Mouse (Mus musculus) G1E-ER4 (cell line): Measurements from ENCODE around the gene Pdzrn4. TPM values are rescaled to one million over a fixed set of nuclear protein-coding genes. Genes with fewer than 3 reads are reported as not detected.

ENCODE experiments used
- GATA1 ChIP-seq: IDR thresholded peaks from one replicate; pipeline ENCODE4 v1.8.0; 2012; ENCODE audit warnings: low read length, inconsistent platforms
- polyA plus RNA-seq: library from polyadenylated mRNA; stranded (reverse); fragments of >175 nt; gene quantifications from 2 replicates; pipeline ENCODE4 v1.2.3, GENCODE M21; 2012

Gene Pdzrn4
- polyA plus RNA-seq, 1 experiment: not detected

DNA sequence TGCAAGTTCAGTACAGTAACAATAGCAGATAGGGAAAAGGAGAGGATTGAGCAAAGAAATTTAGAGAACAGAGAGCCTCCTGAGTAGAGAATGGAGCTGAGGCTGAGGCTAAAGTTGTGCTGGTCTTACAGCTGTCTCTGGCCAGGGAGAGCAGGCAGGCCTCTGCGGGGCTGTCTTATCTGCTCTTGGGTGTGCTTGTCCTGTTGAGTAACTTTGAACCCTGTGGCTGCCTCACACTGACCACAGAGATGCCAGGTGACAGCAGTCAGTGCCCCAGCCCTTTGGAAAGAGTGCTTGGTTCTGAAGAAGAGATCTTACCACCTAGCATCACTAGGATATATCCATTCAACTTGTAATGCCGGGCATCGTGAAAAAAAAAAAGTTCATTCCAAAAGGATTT is 214.2 kb downstream of the Pdzrn4 start:
- no peak for TF ChIP-seq GATA1

DNA sequence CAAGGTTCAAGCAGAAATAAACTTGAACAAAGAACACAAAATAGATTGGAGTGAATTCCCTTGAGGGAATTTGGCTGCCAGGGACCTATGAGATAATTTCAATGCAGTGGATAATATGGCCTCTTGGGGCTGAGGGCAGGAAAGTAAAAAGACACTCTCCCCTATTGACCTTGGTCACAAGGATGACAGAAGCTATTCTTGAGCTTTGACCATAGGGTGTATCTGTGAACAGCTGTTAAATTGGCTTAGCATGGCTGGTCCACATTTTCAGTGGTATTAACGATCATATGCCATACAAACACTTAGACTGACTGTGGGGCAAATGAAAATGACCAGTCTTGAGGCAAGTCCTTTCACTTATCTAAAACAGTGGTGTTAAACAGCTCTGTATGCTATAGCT is 215.7 kb downstream of the Pdzrn4 start:
- TF ChIP-seq GATA1: no peak

DNA sequence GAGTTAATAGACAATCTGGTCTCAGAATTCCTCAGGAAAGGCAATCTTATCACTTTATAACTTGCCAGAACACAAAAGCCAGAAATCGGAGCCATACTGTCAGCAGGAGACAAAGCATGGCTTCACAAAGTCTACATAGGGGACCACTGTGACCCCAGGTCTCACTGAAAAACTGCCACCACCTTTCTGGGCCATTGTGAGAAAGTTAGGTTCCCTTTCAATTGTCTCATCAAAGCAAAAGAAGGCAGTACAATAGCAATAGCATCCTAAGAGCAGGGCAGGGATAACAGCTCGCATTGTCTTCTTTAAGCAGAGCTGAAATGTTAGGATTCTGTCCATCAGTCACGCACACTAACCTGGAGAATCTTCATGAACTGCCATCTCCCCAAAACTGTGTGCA is 216.5 kb downstream of the Pdzrn4 start:
- no peak for TF ChIP-seq GATA1

DNA sequence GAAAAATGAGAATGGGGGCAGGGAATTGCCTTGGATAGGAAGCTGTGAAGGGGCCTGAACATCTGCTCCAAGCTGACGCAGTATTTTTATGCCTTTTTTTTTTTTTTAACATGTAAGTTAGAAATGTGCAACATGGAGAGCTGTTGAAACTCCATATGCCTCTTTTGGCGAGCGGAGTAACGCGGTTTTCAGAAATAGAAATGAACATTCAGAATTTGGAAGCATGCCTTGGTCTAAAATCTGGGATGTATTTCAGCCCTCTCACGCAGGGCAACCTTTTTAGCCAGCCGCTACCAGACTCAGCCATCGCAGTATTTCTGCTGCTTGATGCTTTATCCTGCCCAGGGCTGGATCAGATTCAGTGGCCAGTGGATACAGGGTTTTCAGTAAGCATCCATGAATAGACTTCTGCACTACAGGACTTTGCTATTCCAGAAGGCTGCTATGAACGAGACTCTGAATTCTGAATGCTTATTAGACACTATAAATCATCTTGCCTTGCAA is 225.1 kb downstream of the Pdzrn4 start:
- TF ChIP-seq GATA1: no peak

DNA sequence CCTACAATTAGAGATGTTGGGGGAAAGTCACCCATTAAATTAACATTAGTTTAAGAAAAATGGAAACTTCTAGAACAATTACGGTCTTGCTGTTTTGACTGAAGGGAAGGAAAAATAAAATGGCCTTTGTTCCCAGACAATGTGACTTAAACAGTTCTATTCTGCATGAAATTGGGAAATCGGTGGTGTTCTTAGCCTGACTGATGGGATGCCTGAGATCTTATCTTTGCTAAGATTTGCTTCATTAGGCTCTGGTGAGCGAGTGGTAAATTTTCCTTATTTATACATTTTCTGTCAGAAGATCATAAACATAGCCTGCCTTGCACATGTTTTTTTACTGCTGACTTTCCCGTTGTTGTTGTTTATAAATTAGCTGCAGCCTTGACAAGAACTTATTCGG is 225.6 kb downstream of the Pdzrn4 start:
- TF ChIP-seq GATA1: no peak

DNA sequence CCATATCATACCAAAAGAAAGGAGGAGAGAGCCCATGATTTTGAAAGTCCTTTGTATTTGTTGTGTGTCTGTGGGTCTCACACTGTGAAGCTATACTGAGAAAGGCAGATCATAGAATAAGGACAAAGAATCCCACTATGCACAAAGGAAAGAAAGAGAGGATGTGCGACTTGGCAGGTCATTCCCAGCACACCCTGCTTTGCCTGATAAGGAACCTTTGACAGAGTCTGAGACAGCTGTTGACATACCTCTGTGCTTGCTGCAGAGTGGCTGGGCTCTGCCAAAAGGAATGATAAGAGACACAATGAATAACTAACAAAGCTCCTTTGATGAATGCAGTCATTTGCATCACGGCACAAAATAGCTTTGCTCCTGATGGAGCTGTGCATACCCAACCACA is 232.5 kb downstream of the Pdzrn4 start:
- no peak for TF ChIP-seq GATA1

DNA sequence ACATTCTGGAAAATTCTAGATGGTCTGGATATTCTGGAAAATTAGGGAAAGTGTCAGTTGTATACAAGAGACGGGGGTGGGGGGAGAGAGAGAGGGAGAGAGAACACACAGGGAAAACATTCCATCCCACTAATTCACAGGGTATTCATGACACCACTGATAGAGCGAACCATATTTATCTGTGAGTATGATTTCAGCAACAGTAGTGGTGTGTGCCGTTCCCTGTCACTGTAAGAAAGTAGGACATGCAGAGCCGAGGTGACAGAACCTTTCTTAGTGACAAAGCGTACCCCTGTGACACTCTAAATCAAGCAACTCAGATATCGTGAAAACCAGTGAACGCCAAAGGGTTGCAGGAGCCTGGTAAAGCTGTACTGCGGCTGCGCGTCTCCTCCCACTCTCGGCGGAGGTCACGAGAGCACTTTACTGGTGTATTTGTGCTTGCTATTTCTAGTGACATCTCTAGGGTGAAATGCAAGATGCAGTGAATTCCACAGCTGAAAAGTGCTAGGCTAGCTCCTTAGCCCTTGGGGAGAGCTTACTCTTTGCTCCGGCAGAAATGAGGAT is 237.4 kb downstream of the Pdzrn4 start:
- no peak for TF ChIP-seq GATA1

DNA sequence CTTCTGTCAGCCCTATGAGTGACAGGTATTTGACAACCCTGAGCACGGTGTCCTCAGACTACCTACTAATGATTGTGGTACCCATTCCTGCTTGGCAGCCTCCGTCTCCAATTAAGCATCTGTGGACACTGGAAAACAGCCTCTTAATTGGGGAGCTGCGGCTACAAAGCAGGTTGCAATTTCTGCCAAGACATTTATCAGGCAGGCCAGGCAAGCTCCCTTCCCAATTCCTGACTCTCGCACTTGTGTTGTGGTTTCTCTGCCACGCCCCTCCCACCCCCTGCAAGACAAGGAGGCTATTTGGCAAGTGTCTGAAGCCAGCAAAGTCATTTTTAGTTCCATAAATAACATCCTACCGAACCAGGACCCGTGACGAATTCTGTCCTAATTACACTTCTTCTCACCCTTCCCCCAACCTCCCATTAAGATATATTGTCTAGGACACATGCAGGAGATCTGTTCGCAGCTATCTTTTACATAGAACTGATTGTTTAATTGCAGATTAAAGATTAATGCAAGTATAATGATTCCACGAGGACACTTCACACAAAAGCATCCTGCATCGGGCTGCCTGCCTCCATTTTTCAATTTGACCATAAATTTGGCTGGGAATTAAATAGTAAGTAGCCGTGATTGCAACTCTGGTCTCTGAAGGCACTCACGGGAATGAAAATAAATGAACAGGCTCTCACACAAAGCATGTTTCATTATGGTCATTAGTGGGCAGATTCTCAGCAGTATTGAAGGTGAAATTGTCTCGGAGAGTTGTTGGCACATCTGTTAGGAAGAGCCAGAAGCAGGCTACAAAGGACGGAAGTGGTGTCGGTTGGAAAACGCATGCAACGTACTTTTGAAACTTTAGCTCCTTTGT is 243.8 kb downstream of the Pdzrn4 start:
- TF ChIP-seq GATA1: no peak

DNA sequence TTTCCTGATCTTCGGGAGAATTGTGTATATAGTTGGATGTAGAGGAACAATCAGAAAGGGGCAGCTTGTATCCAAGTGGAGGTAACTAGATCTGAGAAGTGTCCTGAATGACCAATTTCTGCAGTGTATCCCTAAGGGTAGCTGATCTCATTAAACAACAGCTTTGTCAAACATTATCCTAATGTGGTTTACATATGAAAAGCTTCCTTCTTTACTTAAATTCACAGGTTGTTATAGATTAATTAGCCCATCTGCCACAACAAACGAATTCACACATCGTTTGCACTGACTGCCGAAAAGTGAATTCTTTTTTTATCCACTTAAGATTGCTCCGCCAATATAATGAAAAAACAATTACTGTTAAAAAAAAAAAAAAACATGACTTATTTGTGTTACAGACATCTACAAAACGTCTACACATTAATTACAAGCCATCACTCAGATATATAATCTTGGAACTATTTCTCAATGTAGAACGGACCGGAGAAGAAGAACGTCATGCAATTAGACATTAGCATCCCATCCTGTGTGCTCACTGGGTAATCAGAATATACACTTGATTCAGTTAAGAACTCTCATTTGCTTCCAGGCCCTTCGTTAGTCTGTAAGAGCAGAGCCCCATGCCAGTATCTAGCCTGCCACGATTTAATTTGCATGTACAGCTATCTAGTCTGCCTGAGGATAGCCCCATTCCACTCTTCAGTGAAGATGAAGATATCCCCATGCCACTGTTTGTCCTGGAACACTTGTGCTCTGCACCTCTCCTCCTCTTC is 274.8 kb downstream of the Pdzrn4 start:
- no peak for TF ChIP-seq GATA1

DNA sequence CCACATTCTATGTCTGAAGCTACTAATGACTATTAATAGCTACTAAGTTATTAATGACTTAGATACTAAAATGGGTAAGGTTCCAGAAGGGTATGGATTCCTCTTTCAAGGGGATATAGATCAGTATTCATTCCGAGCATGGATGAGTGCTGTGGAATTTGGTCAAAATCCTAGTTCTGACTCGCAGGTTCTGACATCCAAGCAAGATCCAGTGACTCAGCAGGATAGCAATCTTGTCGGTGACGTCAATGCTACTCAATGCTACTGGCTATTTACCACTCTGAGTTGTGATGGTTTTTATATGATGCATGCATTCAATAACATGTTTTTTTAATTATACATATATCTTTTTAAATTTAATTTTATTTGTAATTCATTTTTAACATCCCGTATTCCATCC is 279.4 kb downstream of the Pdzrn4 start:
- TF ChIP-seq GATA1: no peak

DNA sequence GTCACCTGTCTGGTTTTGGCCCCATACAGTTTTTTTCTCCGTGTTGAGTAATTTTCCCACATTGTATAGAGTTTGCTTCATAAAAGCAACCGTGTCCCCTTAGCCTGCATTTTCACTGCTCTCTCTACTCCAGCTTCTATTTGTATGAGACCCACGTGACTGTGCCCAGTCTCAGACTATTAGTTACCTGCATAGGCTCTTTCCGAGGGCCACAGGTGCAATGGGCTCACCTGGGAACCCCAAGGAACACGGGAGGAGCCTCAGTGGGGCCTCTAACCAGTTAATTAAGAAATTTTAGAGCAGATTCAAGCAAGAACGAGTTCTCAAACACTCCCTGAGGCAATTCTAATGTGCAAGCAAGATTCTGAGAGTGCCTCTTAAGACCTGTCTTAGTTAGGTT is 281.7 kb downstream of the Pdzrn4 start:
- no peak for TF ChIP-seq GATA1

DNA sequence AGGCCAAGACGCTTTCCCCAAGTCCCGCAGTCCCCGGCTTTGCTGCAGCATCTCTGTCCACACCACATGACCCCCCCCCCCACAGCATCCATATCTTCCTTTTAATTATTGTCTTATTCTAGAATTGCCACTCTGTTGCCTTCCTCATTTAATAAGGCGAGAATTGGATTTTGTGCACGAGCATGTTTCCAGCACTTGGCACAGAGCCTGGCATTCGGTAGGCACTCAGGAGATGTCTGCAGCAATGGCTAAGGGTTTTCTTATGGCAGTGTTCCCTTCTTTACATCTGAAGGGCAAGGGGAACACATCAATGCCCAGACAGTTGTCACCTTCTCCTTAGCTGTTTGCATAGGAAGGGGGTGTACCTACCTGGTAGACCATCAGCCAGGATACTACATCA is 282.9 kb downstream of the Pdzrn4 start:
- TF ChIP-seq GATA1: no peak

DNA sequence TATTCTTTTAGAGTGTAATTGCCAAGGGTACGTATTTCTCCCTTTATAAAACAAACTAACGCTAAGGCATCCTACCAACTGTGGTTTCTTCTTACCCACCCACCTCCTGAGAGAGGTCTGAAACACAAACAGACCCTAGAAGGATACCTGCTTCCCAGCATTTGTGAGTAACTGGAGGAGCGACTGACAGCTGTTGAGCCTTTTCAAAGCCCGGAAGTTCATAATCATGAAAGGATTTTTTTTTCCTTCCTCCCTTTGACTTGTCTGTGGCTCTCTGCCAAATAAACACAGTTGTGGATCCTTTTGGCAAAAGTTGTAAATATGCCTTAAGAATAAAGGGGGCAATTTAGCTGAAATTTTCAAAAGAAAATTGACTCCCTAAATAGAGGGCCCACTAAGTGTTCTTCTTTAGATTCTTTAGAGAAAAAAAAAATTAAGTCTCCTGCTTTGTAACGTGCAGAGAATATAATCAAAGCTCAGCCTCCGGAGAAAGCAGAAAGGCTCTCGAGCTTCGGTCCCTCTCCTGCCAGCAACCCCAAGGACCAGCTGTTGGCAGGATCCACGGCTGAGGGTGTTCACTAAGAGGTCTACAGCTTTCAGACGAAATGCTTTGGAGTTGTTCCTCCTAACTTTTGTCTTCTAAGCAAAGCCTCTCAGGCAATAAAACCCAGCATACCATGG is 299.7 kb downstream of the Pdzrn4 start:
- no peak for TF ChIP-seq GATA1

DNA sequence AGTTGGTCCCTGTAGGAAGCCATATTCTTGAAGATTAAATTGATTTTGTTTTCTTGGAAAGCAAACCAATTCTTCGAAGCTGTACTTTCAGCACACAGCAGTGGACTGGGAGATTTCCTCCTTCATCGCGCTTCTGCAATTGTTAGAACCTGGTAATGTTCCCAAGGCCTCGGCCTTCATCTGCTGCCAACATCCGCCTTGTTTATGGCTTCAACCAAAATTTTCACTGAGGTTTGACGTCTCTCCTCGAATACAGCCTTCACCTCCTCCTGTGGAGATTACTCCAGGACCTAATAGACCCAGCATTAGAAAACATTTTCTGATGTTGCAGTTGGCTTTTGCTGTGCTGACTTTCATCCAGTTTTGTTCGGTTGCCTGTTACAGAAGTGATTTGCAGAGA is 307.5 kb downstream of the Pdzrn4 start:
- no peak for TF ChIP-seq GATA1

DNA sequence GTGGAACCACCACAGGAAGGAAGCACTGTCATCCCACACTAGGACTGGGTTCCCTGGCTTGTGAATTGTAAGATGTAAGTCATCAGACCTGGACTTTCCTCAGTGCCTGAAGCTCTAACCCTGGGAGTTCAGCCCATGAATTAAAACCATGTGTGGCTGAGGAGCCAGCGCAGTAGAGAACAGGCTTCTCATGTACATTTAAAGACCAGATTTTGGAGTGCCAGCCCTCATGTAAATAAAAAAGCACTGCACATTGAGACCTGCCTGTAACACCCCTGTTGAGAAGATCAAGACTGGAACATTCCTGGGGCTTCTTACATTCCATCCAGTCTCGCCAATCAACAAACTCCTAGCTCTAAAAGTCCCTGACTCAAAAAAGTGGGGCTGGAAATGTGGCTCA is 342.0 kb downstream of the Pdzrn4 start:
- TF ChIP-seq GATA1: no peak

DNA sequence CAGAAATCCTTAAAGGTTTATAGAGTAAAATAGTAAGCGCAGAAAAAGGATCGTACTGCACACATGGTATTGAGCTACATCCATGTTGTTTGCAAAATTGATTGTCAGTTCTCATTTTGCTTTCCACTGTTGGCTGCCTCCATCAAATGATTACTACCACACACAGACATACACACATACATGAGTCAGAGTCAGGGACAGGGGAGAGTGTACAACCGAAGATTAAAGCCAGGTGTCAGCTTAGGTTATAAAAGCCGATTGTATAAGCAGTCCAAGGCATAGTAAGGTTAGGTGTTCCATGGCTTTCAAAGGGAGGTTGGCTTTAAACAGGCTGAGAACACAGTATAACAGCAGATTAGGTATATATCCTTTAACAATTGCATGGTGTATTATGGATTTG is 343.2 kb downstream of the Pdzrn4 start:
- no peak for TF ChIP-seq GATA1

DNA sequence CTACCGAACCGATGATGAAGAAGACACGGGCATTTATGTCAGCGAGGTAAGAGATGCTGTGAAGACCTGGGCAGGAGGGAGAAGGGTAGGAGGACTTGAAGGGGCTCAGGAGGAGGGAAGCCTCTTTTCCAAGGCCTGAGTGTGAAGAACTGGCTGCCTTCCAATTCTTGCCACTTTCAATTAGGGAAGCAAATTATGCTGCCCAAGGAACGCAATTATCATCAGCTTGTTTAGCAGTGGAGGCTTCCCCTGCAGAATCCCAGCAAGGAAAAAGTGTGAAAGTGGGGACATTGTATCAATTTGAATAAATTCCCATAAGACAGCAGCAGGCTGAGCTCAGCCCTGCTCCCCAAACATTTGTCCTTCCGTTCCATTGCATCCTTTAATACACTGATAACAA is 346.9 kb downstream of the Pdzrn4 start:
- TF ChIP-seq GATA1: no peak
